Mouse (Mus musculus): ENCODE measurements around the gene Il10.
"Not testable (repeated sequence)": the region's sequence is repeated elsewhere in the genome, so short reads cannot be mapped to it uniquely, and the experiment has no call there.

Il10 gene

DNA sequence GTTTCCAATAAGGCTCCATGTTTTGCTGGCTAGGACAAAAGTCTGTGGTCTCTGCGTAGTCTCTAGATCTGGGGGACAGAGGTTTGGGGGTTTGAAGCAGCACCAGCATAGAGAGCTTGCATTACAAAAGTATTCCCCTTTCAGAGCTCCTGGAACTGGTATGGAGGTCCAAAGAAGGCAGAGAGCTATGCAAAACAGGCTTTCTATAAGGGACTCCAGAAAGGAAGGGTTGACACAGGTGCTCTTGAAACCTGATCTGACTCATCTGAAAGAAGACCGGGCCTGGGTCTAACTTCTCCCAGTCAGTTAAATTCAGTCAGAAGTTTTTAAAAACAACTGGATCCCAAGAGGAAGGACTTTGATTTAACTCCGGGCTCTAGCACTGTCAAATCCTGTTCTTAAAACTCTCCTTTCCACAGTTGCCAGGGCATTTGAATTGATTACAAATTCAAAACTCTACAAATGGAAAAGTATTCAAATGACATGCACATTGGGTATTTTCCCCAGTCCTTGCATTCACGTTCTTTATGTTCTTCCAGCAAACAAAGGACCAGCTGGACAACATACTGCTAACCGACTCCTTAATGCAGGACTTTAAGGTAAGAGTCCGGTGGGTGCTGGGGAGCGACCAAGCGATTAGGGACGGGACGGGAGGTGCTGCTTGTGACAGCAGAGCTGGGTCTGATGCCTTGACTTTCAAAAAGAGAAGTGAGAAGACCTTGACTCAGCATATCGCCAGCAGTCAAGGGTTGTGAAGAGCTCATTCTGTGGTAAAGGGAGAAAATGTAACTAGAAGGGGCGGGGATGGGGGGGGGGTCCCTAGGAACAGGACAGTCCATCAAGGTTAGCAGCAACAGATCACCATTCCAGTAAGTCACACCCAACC, 1.0 kb downstream of the Il10 start:
- DNase-seq, result no peak

DNA sequence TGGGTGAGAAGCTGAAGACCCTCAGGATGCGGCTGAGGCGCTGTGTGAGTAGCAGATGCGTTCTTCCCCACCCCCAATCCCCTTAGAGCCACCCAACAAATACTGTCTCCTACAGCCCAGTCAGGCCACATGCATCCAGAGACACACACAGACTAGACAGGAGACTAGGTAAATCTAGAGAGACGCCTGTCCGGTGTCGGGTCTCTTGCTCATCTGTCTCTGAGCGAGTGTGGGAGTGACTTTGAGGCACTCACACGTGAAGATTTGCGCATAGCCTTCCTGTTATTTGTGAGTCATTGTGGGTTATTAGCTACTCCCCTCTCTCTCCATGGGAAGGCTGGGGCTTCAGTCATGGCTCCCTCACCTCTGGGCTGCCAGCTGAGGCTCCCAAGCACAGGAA, 1.8 kb downstream of the Il10 start:
- no peak for DNase-seq

DNA sequence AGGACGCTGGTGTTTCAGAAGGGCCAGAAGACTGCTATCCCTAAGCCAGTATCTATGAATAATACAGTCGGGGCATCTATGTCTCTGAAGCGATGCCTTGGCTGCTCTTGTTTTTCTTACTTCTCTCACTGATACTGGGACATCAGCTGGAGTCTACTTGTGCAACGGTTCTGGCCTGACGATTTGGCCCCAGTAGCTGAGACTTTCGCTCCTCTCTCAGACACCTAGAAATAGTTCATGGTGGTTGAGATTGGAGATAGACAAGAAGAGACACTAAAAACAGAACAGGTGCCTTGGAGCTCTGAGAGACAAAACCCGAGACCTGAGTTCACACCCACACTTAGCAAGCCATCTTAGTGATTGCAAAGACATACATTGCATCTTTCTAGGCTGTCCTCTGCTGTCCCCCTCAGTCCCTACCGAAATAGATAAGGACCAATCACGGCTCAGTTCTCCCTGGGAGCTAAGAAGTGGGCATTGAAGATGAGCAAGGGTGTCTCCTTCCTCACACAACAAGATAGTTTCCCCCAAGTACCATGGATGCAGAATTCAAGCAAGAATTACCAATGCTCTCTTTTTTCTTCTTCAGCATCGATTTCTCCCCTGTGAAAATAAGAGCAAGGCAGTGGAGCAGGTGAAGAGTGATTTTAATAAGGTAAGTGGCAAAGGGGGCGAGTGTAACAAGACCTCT, 2.4 kb downstream of the Il10 start:
- no peak for DNase-seq

DNA sequence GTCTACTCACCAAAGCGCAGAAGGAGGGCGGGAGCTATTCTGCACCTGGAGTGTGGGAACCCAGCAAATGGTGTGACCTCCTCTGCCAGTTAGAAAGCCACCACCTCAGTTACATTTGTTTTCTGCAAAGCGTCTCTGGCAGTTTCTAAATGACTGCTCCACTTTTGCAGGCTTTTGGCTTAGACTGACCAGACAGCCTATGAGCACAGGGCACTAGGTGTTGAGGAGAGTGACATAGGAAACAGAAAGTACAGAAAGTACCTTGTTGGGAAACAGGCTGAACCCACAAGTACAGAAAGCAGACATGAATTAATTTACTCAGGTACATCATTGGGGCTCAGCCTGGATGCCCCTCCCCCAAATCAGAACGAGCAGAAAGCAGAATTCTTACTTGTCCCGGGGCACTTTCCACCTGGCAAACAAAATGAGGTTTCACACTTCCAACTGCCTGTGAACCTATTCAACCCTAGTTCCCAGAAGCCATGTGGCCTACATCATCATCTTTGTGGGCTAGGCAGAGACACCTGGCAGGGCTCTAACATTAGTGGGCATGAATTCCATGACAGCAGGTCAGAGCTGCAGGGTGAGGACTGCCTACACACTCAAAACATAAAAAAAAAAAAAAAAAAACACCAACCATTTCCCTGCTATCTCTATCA, 3.1 kb downstream of the Il10 start:
- peak; percentile 14 for DNase-seq

DNA sequence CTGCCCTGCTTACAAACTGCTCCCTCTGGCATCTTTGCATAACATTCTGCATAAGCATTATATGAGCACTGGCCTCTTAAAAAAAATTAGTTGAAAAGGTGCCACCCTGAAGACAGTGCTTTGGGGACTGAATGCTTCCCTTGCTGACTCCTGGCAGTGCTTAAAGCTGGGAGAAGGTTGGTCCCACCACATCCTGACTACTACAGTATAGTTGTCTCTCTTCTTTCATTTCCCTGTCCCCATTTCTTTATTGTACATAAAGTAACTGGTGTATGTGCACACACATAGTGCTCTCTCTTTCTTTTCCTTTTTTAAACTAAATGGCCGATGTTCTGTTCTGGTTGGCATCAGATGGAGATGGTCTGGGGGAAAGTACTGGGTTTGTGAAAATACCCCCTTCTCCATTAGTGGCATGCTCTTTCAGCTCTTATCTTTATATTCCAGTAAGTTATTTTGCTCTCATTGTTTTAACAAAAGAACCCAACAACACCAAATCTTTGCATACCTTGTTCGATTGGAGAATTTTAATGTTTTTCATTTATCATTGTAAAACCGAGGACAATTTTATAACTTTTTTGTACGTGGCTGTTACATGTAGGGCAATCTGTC, 3.7 kb downstream of the Il10 start:
- DNase-seq, result not testable (repeated sequence)

DNA sequence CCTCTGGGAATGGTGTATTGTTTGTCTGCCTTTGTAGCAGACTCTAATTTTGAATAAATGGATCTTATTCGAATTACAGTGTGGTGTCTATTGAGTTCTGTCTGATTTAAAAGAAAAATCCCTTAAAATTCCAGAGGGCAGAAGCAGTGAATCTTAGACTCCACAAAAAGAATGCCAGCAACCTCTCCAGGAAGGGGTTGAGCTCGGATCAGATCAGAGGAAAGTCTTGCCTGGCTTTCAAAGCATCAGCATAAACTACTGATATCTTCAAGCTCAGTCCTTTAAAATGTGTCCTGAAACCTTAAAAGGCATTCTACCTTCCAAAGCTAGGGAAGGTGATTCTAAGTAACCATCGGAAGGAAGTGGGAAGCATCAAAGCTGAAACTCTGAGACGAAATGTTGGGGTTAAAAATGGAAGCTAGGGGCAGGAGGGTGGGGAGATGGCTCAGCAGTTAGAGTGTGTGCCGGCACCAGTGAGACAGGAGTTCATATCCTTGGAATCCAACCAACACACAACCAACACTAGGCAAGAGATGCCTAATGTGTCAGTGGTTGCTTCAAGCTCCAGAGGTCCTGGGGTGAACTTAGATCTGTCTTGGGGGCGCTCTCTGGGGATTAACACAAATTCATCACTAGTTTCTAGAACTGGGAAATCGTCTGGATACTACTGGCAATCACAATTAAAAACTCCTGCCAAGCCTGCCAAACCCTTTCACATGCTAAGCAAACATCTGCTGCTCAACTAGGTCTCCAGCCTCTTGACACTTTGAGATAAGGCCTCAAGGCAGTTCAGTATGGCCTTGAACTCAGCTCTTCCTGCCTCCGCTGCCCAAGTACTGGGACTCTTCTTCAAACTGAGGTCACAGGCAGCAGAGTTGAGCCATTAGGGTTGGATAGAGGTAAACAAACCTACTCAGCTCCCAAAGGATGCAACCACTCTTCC, 5.5 kb downstream of the Il10 start:
- DNase-seq, result no peak

DNA sequence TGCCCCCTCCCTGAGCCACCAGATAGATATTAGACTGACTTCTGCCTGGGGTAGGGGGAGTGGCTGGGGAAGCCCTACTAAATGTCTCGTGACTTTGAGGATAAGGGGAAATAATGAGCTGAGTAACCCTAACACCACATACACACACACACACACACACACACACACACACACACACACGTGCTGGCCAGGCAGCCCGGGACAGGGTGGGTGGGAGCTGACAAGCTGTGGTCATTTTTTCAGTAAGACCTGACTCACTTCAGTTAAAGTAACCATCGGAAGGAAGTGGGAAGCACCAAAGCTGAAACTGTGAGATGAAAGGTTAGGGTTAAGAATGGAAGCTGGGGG, 6.2 kb downstream of the Il10 start:
- DNase-seq, result no peak

DNA sequence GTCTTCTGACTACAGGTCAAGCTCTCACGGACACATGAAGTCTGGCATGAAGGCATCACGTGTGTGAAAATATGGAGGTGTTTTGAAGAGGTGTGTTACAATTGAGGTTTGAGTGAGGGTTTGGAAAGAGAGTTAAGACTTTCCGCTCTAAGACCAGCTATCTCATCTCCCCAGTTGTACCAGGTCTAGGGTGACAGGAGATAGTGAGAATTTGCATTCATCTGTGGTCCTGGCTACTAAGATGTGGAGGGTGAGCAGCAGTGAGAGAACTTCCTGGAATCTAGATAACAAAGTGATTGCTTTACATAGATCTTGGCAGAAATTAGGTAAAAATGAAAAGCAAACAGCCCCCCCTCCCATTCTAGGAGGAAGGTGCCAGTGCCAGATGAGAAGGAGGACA, 9.6 kb downstream of the Il10 start:
- DNase-seq, result no peak

DNA sequence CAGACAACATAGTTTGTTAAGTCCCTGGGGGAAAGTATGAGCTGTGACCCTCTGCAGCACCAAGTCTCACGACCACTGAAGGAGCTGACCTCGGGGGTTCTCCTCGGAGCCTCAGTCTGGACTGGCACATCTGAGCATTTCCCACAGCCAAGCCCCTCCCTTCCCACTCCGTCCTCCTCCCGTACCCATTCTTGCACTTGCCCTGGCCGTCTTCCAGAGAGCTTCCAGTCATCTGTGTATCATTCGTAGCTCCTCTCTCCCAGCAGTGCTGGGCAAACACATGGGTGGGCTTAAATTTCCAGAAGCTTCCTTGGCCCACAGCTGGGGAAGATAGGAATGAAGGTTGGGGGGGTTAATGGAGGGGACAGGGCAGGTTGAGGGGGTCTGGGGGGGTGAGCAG, 10.6 kb downstream of the Il10 start:
- no peak for DNase-seq

DNA sequence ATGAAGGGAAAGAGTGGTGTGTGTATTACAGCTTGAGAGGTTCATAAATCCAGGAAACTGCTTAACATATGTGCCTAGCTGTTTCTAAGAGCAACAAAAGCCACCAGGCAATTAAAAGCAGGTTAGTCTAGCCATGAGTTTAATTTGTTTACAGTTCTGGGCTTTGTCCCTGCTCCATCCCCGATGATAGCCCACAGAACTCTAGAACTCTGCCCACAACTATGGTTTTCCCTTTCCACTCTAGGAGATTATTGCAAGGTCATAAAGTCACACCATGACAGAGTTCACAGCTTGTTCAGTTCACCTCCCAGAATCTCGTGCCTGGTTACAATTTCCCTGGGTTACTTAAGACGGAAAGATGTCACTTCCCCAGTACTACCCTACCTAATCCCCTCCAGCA, 11.6 kb downstream of the Il10 start:
- no peak for DNase-seq

DNA sequence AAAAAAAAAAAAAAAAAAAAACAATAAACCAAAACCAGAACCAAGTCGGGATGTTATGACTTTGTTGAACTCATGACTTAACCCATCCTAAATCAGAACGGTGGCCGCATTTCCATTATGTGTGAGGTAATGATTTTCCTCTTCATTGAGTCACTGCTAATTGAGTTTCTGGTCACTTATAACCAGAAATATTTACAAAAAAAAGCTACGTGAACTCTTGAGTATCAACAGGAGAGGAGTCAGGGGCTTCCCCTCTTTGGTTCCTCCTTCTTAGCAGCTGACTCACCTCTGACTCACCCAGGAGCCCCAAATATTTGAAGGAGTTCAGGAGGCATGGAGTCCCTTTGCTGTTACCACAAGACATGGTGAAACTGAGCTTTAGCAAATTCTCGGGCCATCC, 18.4 kb downstream of the Il10 start:
- DNase-seq, result no peak

DNA sequence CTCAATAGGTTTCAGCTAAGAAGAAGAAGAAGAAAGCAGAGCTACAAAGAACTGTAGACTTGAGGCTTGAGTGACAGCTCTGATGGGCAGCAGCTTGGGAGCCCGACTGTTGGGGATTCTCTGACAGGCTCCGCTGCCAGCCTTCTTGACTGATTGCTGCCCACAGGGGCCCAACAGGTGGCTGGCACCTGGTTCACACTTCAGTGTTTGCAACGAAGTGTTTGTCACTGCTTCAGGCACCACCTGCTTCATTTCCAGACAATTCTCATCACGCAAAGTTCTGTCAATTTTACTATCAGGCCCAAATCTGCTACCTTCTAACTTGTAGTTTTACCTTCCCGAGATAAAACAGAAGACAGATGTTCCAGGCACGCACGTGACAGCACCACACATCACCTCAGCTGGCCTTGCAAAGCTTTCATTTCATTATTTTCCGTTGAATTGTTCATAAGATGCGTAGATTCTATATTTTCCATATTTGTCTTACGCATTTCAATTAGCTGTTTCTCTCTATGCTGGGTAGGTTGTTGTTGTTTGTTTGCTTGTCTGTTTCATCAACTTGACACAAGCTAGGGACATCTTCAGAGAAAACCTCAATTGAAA, 18.9 kb downstream of the Il10 start:
- DNase-seq, result no peak

DNA sequence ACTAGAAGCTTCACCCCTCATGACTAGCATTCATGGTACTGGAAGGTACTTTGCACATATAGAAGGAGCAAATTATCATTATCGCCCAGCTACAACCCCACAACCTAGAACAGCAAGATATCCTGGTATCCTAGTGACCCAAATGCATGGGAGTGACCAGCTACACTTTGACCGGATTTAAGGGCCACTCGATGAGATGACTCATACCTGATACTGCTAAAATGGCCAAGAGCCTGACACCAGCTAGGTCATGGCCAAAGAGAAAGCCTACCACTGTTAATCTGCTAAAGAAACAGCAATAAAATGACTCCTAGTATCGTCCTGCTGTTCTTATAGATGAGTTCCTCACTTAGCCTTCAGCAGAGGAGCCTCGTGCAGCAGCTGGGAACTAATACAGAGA, 19.8 kb downstream of the Il10 start:
- DNase-seq, result no peak

DNA sequence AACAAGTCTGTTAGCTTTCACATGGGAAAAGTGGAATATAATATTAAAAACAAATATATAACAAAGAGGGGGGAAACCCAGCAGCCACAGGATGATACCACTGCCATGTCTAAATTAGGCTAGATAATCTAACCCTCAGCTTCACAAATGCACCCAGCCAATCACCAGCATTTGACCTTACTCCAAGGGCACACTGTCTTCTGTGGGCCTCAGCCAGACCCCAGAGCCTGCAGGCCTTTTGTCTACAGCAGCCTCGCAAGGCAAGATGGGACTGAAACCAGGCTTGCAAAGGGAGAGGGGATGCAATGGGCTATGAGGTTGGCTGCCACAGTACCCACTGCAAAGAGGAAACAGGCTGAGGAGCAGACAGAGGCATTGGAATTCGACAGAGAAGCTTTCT, 22.6 kb downstream of the Il10 start:
- no peak for DNase-seq

DNA sequence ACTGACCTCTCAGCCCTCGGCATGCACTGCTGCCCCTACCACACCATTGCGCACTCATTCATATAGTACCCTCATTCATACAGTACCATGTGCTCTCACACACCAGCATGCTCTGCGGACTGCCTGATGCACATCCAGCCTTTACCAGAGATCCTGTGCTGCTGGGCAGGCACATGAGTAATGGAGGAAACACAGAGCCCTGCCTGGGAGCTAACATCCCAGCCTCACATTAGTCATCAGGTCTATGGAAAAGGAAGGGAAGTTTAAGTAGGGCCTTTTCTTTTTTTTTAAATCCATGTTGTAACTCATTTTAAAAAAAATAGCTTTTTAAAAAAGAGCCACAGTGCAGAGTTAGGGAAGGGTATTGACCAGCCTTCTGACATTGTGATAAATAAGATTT, 23.1 kb downstream of the Il10 start:
- DNase-seq, result no peak

DNA sequence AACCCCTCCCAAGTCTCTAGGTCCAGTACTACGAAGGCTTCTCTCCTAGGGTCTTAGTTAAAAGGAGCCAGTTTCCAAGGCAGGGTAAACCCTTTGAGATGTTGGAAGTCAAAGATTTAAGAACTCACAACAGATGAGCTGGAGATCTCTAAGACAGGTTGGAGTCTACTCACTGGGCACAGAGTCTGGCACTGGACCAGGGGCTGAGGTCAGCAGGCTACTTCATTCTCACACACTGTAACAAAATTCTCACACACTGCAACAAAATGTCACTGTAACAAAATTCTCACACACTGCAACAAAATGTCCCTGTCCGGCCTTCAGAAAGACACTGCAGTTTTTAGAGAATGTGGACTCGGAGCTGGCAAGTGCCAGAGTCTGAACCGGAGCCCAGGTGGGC, 24.0 kb downstream of the Il10 start:
- no peak for DNase-seq

DNA sequence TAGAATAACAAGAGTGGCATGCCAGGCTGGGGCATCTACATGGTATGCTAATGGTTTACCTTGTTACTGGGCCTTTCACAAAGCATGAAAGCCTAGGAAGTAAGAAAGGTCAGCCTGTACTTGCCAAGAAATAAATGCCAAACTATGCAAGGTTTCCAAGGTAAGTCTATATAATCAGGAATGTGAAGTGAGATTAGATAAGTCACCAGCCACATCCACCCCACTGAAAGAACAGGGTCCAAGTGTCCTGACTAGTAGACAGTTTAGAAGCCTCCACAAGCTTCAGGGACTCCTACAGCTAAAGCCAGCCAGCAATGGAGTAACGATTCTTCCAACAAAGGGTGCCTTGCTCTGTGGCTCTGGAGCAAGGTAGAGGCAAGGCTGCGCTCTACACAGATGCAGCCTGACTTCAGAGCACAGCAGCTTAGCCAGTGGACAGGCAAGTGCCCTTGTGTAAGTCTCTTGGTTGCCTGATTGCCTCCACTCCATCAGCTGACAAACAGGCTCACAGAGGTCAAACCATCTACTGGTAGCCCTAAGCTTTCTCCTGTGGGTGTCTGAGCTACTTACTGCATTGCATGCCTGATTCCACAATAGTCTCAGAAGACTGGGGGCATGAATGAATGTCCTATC, 26.2 kb downstream of the Il10 start:
- no peak for DNase-seq

DNA sequence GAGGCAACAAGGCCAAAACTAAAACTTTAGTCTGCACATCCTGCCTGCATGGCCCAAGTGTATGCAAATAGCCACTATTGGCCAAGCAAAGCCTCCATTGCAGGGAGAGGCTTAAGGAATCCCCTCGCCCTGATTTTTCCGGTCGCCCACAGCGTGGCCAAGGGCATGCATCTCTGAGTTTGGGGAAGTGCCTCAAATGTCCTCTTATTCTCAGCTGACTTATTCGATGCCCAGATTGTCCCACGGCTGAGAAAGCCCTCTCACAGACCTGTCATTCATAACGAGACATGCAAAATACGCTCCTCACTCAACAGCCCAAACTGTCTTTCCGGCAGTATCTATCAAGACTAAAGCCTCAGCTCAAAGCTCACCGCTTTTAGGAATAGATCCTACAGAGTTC, 27.0 kb downstream of the Il10 start:
- no peak for DNase-seq

DNA sequence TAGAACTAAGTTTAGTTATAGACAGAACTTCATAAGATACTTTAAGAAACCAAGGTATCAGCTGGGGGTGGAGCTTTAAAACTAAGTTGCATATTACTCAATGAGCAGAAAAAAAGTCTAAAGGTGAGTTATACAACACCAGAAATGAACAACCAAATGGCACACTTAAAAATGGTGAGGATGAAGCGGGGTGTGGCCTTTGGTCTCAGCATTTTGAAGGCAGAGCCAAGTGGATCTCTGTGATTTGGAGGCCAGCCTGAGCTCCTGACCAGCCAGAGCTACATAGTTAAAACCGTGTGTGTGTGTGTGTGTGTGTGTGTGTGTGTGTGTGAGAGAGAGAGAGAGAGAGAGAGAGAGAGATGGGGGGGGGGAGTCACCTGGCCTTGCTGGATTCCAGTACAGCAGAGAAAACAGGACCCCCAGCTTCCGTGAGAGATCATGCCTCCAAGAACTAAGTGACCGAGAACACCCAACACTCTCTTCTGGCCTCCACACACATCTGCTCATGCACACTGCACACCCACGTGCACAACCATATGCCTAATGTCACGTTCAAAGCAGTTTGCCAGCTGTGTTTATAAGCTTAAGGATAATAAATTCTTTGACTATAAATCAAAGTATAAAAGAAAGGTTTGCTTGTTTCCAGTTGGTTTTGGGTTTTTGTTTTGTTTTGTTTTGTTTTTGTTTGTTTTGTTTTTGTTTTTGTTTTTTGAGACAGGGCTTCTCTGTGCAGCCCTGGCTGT, 28.6 kb downstream of the Il10 start:
- no peak for DNase-seq

DNA sequence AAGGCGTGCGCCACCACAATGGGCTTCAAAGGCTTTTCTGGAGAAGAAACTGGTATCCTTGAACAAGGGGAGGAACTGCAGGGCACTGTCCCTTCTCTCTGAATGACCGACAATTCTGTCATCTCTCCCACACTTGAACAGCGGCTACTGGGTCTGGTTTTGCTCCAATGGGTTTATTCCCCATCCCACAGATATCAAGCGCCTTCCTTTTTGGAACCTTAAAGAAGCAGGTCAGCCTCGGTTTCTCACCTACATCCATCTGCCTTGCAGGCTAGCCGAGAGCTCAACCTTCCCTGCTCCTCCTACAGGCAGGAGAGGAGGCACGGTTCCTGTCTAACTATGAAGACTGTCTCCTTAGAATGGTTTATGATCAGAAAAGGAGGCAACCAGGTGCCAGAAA, 29.3 kb downstream of the Il10 start:
- no peak for DNase-seq

DNA sequence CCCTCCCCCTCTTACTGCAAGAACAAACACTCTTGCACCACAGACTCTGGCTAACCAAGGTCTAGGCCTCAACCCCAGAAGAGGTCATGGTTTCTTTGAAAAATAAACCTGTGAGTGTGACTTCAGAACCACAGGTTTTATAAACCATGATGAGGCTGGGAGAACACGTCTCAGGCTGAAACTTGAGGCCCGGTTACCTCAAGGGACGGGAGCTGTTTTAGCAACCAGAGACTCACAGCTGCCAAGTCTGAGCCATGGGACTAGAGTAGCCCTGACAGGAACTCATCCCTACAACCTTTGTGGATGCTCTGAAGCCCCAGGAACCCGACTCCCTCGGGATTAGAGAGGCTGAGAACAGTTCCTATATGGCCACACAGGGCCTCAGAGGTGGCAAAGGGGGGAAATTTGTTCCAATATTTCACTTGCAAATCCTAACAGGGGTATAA, 29.7 kb downstream of the Il10 start:
- no peak for DNase-seq

All from kidney, postnatal 14 days (tissue).